Mouse (Mus musculus) spleen, adult 2 months (tissue): ENCODE measurements at regions not wholly inside any gene's neighbourhood (a gene's known extent, or its start where the extent isn't known, plus 50 kb on each side); places are given as distances from the start of the nearest gene placed in this dataset.

Experiments
- DNase-seq, 2 experiments: peaks; one replicate each; pipeline versions ENCODE4 v3.0.0 to v3.0.0-alpha.2; 2012 to 2021; ENCODE audit warnings: low spot score in 2 of 2, low read depth in 1 of 2
- H3K27ac ChIP-seq: fragments of 200-500 bp; 2 replicates; pipeline ENCODE4 v1.5.1; 2012; ENCODE audit warnings: low read length, inconsistent platforms; ENCODE audit not compliant: insufficient read depth
- H3K27me3 ChIP-seq: fragments of 200-500 bp; 2 replicates; pipeline ENCODE4 v1.6.1; 2012; ENCODE audit warnings: mild to moderate bottlenecking, moderate library complexity, low read length, inconsistent platforms; ENCODE audit not compliant: control insufficient read depth, insufficient read depth
- H3K36me3 ChIP-seq: fragments of 200-500 bp; 2 replicates; pipeline ENCODE4 v1.6.1; 2012; ENCODE audit warnings: mild to moderate bottlenecking, low read length, inconsistent platforms; ENCODE audit not compliant: control insufficient read depth, insufficient read depth
- H3K4me1 ChIP-seq: fragments of 200-500 bp; 2 replicates; pipeline ENCODE4 v1.6.1; 2011; ENCODE audit warnings: inconsistent platforms; ENCODE audit not compliant: control insufficient read depth, insufficient read depth, insufficient read length
- H3K4me3 ChIP-seq: fragments of 200-500 bp; 2 replicates; pipeline ENCODE4 v1.5.1; 2011; ENCODE audit warnings: mild to moderate bottlenecking, inconsistent platforms; ENCODE audit not compliant: insufficient read depth, insufficient read length; ENCODE audit errors: extremely low read depth
- CTCF ChIP-seq: fragments of 200-500 bp; IDR thresholded peaks from 2 replicates; pipeline ENCODE4 v1.5.1; 2011; ENCODE audit warnings: mild to moderate bottlenecking, inconsistent platforms; ENCODE audit not compliant: insufficient read depth, insufficient read length, insufficient replicate concordance; ENCODE audit errors: extremely low read depth
- POLR2A ChIP-seq: fragments of 200-500 bp; IDR thresholded peaks from 2 replicates; pipeline ENCODE4 v1.6.1; 2011; ENCODE audit warnings: low read depth, low read length, inconsistent platforms
- WGBS: fragments of 180-500 bp; shearing (Covaris S2); methylation state at CpG from one replicate; pipeline ENCODE4 v1.1.7; 2018; 5-methylcytosine and 5-hydroxymethylcytosine counted together

DNA sequence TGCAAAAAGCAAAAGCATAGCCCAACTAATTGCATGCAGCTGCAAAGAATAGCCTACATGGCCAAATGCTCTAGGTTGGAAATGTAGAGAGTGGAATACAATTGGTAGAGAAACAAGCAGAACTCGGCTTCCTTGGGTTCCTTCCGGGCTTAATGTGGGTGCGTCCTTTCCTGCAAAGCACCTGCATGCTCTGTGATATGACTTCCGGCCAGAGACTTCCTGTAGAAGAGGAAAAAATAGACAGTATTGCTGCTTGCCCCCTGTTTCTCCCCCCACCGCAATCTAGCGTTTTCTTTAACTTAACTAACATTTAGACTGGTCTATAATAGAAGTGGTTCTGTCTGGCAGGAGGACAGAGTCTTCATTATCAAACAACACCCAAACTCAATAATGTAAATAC is 100.8 kb downstream of the Tmsb4x start:
- H3K27me3 ChIP-seq: no peaks in the 10 kb centered on the region
- whole genome bisulfite sequencing: 32% methylated on average over 6 of the region's 6 CpGs
- no peak overlapping the region for H3K4me3 ChIP-seq
- TF ChIP-seq POLR2A (no peak), CTCF (no peak)
- peak overlapping the region; percentile 97 for H3K27ac ChIP-seq
- peak in 1 of 2 experiments; percentile 60 for DNase-seq
- H3K4me1 ChIP-seq: peaks cover 30% of the 10 kb centered on the region
- H3K36me3 ChIP-seq: no peaks in the 10 kb centered on the region

DNA sequence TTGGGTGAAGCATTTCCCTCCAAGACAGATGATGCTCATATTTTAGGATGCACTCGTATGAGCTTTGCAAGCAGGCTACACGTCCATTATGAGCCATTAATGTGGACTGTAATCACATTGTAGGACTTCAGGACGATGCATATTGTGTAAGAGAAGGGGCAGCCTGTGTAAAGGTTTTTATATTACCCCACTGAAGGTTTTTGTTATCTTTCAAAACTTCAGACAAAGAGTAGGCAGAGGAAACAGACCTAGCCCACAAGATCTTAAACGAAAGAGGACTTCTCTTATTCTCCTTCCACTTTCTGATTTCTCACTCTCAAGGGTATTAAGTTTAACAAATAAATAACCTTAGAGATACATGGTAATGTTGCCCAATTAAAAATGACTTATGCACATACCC is 101.6 kb downstream of the Tmsb4x start:
- Histone ChIP-seq H3K36me3 (no peaks in the 10 kb centered on the region), H3K27ac (peak overlapping the region; percentile 97), H3K4me1 (peaks cover 33% of the 10 kb centered on the region), H3K4me3 (no peak overlapping the region), H3K27me3 (no peaks in the 10 kb centered on the region)
- no peak for DNase-seq
- TF ChIP-seq CTCF (no peak), POLR2A (no peak)
- 33% methylated on average over 4 of the region's 4 CpGs for WGBS

DNA sequence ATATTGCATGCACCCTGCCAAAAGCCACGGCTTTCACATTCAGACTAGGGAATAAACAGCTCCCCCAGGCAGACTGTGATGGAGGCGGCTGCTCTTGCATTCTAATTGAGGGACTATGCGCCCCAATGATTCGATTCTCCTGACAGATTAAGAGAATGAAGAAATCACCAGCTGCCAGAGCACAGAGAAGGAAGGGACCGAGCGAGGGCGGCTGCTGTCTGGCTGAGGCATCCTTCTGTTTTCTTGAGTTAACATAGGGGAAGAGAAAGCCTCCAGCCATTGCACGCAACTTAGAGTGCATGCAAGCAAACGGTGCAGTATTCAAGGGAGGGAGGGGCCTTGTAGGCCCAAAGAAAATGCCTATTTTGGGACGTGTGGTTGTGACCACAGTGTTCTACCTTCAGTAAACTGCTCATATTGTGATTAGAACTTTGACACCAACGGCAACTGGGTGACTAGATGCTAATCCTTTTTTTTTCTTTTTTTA is 103.1 kb downstream of the Tmsb4x start:
- TF ChIP-seq POLR2A (peak; percentile 40), CTCF (no peak)
- Histone ChIP-seq H3K27me3 (no peaks in the 10 kb centered on the region), H3K36me3 (no peaks in the 10 kb centered on the region), H3K27ac (peak overlapping the region; percentile 97), H3K4me3 (no peak overlapping the region; the same call in 1 of the 2 replicates), H3K4me1 (peaks cover 29% of the 10 kb centered on the region)
- DNase-seq: peak in 1 of 2 experiments; percentile 59
- WGBS: 39% methylated on average over 11 of the region's 11 CpGs

DNA sequence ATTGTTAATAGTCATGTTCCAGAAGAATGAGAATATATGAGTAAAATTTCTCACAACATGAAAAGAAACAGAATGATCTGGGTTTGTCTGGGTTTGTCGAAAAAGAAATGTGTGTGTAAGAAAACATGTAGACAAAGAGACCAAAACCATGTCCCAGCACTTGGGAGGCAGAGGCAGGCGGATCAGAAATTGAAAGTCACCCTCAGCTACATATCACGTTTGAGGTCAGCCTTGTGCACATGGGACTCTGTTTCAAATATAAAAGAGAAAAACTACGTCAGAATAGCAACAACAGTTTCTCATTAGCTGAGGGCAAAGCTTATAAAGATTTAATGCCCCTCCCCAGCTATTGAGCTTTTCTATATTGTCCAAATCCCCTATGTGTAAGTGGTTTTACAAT is 103.8 kb downstream of the Tmsb4x start:
- Histone ChIP-seq H3K27me3 (no peaks in the 10 kb centered on the region), H3K27ac (peak overlapping the region; percentile 97; the same call in 1 of the 2 replicates), H3K4me3 (no peak overlapping the region), H3K36me3 (no peaks in the 10 kb centered on the region), H3K4me1 (peaks cover 25% of the 10 kb centered on the region)
- 52% methylated on average over 4 of the region's 4 CpGs for WGBS
- no peak for DNase-seq
- TF ChIP-seq CTCF (no peak), POLR2A (no peak)

DNA sequence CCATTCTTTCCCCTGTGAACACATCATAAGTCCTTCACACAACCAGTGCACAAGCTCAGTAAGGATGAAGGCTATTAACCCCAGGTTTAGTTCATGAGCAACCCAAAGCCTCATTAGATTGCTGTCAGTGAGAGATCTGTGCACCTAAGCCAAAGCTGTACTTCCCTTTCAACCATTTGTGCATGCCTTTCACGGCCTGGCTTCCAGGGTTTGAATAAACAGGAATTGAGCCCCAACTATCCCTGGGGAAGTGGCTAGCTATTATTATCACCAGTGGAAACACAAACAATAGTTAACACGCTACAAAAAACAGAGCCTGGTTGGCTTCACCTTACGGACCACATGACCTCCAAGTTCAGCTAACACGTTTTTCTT is 104.9 kb downstream of the Tmsb4x start:
- no peak overlapping the region for H3K4me3 ChIP-seq
- DNase-seq: no peak
- peak overlapping the region; percentile 94 for H3K27ac ChIP-seq
- 42% methylated on average over 4 of the region's 4 CpGs for WGBS
- no peaks in the 10 kb centered on the region for H3K36me3 ChIP-seq
- no peaks in the 10 kb centered on the region for H3K27me3 ChIP-seq
- TF ChIP-seq POLR2A: no peak
- no peak for TF ChIP-seq CTCF
- peaks cover 26% of the 10 kb centered on the region for H3K4me1 ChIP-seq

DNA sequence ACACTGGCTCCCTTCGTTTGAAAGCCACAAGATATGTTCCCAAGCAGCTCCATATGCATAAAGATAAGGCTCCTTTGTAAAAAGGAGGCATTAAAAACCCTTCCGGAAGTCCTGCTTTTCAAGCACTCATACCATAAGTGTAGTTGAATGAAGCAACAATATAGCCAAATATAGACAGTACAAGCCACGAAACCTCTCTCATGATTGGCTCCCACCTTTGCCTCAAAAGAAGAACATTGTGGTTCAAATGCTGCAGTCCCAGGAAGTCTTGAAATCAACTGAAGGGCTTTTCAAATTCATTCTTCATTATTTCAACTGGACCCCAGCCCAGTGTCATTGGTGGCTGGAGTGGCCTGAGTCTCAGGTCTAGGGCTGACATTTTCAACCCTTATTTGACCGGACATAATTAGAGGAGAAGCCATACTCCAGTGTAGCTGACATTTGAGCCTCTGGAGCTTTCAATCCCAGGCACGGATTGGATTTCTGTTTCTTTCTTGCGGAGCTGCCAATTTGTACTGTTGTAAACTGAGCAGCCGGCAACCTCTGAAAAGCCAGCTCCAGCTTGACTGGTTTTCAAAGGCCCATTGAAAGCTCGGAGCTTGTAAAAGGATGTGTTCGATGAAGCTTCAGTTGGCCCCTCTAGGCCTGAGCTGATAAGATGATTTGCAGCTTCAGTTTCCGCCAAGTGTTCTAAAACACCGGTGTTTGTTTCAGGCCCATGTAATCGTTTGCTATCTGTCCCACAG is 105.4 kb downstream of the Tmsb4x start:
- peak overlapping the region; percentile 94 for H3K27ac ChIP-seq
- H3K36me3 ChIP-seq: no peaks in the 10 kb centered on the region
- no peak overlapping the region for H3K4me3 ChIP-seq
- no peaks in the 10 kb centered on the region for H3K27me3 ChIP-seq
- TF ChIP-seq POLR2A (no peak), CTCF (no peak)
- 60% methylated on average over 12 of the region's 12 CpGs for WGBS
- H3K4me1 ChIP-seq: peaks cover 25% of the 10 kb centered on the region
- DNase-seq: no peak

DNA sequence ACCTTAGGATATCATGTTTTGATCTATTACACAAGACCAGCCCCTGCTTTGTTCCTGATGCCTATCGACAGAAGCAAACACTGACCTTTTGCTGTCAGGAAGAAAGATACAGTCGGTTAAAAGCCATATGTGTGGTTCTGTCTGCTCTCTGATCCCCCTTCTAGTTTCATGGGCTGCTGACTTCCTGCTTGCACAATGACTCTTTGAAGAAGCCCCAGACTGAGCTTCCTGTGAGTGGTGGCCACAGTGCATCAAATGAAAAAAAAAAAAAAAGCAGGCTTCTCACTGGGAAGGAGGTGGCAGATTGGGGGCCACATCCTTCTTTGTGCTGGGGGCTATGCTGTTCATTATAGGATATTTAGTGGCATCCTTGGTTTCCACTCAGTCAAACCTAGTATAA is 107.2 kb downstream of the Tmsb4x start:
- no peak for TF ChIP-seq CTCF
- TF ChIP-seq POLR2A: 0 out of 2 replicates have a peak, but pooled peaks have one; percentile 26
- Histone ChIP-seq H3K27me3 (no peaks in the 10 kb centered on the region), H3K27ac (peak overlapping the region; percentile 87), H3K4me3 (peak overlapping the region; percentile 33), H3K36me3 (no peaks in the 10 kb centered on the region), H3K4me1 (peaks cover 19% of the 10 kb centered on the region)
- WGBS: 34% methylated on average over 2 of the region's 2 CpGs
- DNase-seq: peak in 1 of 2 experiments; percentile 39
